Mouse (Mus musculus): Measurements from ENCODE around the gene Spns2.

GRCm38 (mm10) chr11:72514967-72515366 lies 25.3 kb upstream of the Spns2 start:
- TF ChIP-seq CTCF (IDR thresholded peaks at IDR 0.05; ENCODE audit: low read depth) (no peak), EP300 (IDR thresholded peaks at IDR 0.05; ENCODE audit: low read depth) (no peak)

All from liver, postnatal 0 days (tissue).